Mouse (Mus musculus) layer of hippocampus, adult 11-12 months (tissue): Measurements from ENCODE around the gene Plch1.
A peak's percentile ranks its signal among the peaks of the same experiment; 100 is the strongest.

Experiments used
- DNase-seq: peaks from one replicate; pipeline ENCODE4 v3.0.0; 2022; ENCODE audit warnings: low spot score

Plch1 gene

GRCm38 (mm10) chr3:63692727-63693126 lies 206.5 kb downstream of the Plch1 start:
- DNase-seq = no peak

GRCm38 (mm10) chr3:63668779-63669178 lies 230.5 kb downstream of the Plch1 start:
- DNase-seq = no peak

GRCm38 (mm10) chr3:63665307-63665706 lies 234.0 kb downstream of the Plch1 start:
- DNase-seq = no peak

GRCm38 (mm10) chr3:63664575-63665243 lies 234.6 kb downstream of the Plch1 start:
- DNase-seq = peak; percentile 6
